Mouse (Mus musculus) fat pad, adult 2 months (tissue): ENCODE results near the gene Mmp3.
"Not testable (repeated sequence)": the region's sequence is repeated elsewhere in the genome, so short reads cannot be mapped to it uniquely, and the experiment has no call there.

Source experiments
- DNase-seq: peaks from one replicate; pipeline ENCODE4 v3.0.0-alpha.2; 2011; ENCODE audit warnings: low read depth, low spot score; ENCODE audit errors: extremely low read depth

The Mmp3 gene

DNA sequence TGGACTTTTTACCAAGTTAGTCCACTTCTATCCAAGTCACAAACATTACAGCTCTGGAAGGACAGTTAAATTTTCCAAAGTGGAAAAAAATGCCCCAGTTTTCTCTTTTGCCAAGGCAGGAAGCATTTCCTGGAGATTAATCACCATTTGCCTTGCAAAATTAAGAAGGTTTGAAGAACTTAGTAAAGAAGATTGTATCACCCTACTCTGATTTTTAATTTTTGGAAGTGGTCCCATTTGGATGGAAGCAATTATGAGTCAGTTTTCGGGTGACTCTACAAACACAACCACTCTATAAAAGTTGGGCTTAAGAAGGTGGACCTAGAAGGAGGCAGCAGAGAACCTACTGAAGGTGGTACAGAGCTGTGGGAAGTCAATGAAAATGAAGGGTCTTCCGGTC, at the start of gene Mmp3:
Gene Mmp3, plus strand, starts transcription at position 301 of the 400 bp plus-strand sequence.
- DNase-seq = no peak

DNA sequence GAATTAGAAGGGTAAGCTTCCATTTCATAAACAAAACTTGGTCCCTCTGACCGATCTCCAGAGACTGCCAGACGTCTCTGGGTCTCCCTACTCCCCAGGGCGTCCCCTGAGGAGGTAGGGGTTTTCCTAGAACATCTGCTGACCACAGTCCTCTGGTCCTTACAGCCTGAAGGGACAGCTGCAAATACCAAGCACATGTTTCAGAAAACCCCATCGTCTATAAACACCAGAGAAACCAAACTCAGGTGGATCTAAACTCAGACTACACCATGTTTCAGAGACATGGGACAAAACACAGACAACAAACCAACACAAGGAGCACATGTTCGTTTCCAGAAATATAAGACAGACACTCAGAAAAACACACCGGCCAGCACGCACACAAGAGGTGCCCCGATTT, 49.1 kb upstream of the Mmp3 start:
- DNase-seq = not testable (repeated sequence)

DNA sequence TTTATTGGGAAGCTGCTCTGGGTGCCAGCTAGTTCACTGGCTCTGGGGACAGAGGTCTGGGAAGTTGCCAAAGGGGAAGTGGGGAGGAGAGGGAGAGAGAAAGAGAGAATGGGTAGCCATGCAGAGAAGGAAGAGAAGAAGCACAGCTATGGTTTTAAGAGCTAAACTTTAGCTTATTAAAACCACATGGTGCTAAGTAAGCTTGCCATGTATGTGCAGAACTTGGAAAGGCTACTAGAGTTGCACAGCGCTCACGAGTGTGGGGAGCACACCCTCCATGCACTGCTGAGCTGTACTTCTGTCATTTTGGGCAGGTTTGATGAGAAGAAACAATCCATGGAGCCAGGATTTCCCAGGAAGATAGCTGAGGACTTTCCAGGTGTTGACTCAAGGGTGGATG, 7.7 kb downstream of the Mmp3 start:
- DNase-seq = no peak

DNA sequence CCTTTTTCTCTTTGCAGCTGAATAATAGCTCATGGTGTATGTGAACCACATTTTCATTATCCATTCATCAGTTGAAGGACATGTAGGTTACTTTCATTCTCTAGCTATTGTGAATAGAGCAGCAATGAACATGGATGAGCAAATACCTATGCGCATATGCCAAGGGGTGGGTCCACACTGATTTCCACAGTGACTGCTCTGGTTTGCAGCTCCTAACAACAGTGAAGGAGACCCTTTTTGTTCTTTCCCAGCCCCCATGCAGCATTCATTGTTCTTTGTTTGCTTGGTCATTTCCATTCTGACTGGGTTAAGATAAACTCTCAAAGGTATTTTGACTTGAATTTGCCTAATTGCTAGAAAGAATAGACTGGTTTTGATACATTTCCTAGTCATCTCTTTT, 24.6 kb downstream of the Mmp3 start:
- DNase-seq = no peak

DNA sequence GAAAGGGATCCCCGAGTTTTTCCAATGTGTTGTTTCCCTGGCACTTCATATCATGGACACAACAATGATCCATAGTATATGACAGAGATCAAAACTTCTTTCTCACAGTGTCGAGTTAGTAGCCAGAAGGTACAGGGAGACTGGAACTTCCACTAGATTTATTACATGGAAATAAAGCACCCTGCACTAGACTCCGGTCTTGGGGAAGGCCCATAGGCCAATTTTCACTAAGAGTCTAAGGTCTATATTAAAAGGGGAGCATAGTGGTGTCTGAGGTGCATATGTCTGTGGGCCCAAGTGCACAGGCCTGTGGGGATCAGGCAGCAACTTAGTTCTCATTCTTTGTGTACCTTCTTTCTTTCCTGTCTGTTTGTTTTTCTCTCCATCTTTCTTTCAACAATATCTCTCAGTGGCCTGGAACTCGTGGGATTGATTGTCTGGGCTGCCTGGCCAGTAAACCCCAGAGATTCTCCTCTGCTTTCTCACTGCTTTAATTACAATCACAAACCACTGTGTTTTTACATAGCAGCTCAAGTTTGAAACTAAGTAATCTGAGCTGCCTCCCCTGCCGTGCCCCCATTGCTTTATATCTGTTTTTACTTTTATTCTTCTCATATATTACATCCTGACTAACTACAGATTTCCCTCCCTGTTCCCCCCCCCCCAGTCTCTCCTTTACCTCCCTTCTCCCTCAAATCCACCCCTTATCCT, 38.2 kb downstream of the Mmp3 start:
- DNase-seq = no peak

DNA sequence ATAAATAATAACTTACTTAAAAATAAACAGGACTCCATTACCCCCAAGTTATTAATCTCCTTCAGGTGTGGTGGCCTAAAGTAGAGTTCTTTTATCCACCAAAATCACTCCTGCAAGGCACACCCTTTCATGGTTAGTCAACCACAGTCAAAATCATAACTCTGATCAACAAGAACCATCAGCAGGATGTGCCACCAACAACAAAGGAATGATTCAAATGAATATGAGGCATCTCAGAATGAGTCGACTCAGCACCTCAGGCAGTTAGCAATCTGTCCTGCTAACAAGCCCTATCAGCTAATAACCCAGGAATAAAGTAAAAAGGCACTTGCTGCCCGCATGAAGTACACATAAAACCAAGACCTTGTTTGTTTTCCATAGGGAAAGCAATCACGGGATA, 55.5 kb downstream of the Mmp3 start:
- DNase-seq = no peak

DNA sequence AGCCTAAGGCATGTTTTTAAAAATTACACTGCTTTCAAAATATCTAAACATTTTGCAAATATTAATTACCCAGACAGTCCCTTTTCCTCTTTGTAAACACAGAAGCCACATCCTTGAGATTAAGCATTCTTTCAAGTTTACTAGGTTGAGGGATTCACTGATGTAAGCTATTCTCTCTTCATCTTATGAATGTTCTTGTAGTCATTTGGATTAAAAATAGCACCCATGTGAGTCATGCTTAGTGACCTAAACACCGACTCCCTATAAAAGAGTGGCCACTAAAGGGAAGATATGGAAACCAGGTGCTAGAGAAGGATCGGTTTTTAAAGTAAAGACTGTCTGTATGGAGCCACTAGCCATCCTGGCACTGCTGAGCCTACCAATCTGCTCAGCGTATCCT, 56.4 kb downstream of the Mmp3 start, which contains the start of gene Mmp10:
Gene Mmp10, plus strand, starts transcription at position 302 of the 400 bp plus-strand sequence.
- no peak for DNase-seq
